Mouse (Mus musculus): ENCODE measurements at regions not wholly inside any gene's neighbourhood (a gene's known extent, or its start where the extent isn't known, plus 50 kb on each side); places are given as distances from the start of the nearest gene placed in this dataset.

GRCm38 (mm10) chr11:71698836-71699235, 50.9 kb upstream of the Wscd1 start:
- TF ChIP-seq KAT2A (conservative IDR thresholded peaks at IDR 0.05; ENCODE audit: low read depth, low read length) (no peak), CTCF (IDR thresholded peaks at IDR 0.05 in 2 of 3, conservative IDR thresholded peaks at IDR 0.05 in 1 of 3; ENCODE audit: control insufficient read depth in 1 of 3, insufficient read depth in 1 of 3, low read depth in 2 of 3, low read length in 3 of 3, poor library complexity in 1 of 3, severe bottlenecking in 1 of 3) (no peak), EP300 (IDR thresholded peaks at IDR 0.05; ENCODE audit: low read depth in 1 of 2, low read length in 2 of 2) (no peak)
